Mouse (Mus musculus): ENCODE results near the gene Rad51b.

GRCm38 (mm10) chr12:79851898-79852297 lies 554.8 kb downstream of the Rad51b start:
- TF ChIP-seq CTCF (IDR thresholded peaks at IDR 0.05; ENCODE audit: low read depth, low read length) (no peak), POLR2AphosphoS5 (IDR thresholded peaks at IDR 0.05; ENCODE audit: insufficient replicate concordance, low read depth, low read length) (no peak)
